Mouse (Mus musculus) thymus, adult 2 months (tissue): ENCODE data around the gene Lman2l.

Experiments
- CTCF ChIP-seq: fragments of 200-500 bp; IDR thresholded peaks from 2 replicates; pipeline ENCODE4 v1.5.1; 2012; ENCODE audit warnings: mild to moderate bottlenecking, control low read depth, low read length, moderate library complexity, borderline replicate concordance; ENCODE audit not compliant: control insufficient read depth, poor library complexity, insufficient read depth; ENCODE audit errors: extremely low read depth
- POLR2A ChIP-seq: fragments of 200-500 bp; IDR thresholded peaks from 2 replicates; pipeline ENCODE4 v1.6.1; 2012; ENCODE audit warnings: mild to moderate bottlenecking, low read length, control low read depth, moderate library complexity; ENCODE audit not compliant: control insufficient read depth, poor library complexity, insufficient read depth; ENCODE audit errors: extremely low read depth

GRCm38 (mm10) chr1:36371934-36372845, 72.9 kb downstream of the Lman2l start, which contains the start of gene Fer1l5:
- TF ChIP-seq POLR2A (no peak), CTCF (no peak)
